Mouse (Mus musculus): ENCODE data around the gene Fgfrl1.

- TF ChIP-seq HCFC1 (IDR thresholded peaks at IDR 0.05; ENCODE audit: borderline replicate concordance, insufficient read depth, low read length) (no peak), MAFK (IDR thresholded peaks at IDR 0.05; ENCODE audit: insufficient read depth, low read depth, low read length) (no peak), ZC3H11A (IDR thresholded peaks at IDR 0.05; ENCODE audit: borderline replicate concordance, low read depth, low read length) (no peak)
These were observed 32.2 kb upstream of the Fgfrl1 start, which contains the start of gene Idua for GRCm38 (mm10) chr5:108659698-108660631.

Data from ES-E14 (cell line).